Mouse (Mus musculus) brain, embryonic 14.5 days (tissue): ENCODE data around the gene Plk5.

Experiments
- CTCF ChIP-seq: fragments of 200-500 bp; IDR thresholded peaks from 2 replicates; pipeline ENCODE4 v1.5.1; 2012; ENCODE audit warnings: inconsistent platforms, mild to moderate bottlenecking, moderate library complexity, borderline replicate concordance; ENCODE audit not compliant: insufficient read depth, insufficient read length; ENCODE audit errors: extremely low read depth
- POLR2A ChIP-seq: fragments of 200-500 bp; IDR thresholded peaks from 2 replicates; pipeline ENCODE4 v1.6.1; 2012; ENCODE audit warnings: mild to moderate bottlenecking, inconsistent platforms, borderline replicate concordance; ENCODE audit not compliant: poor library complexity, insufficient read depth, insufficient read length, severe bottlenecking; ENCODE audit errors: extremely low read depth

DNA sequence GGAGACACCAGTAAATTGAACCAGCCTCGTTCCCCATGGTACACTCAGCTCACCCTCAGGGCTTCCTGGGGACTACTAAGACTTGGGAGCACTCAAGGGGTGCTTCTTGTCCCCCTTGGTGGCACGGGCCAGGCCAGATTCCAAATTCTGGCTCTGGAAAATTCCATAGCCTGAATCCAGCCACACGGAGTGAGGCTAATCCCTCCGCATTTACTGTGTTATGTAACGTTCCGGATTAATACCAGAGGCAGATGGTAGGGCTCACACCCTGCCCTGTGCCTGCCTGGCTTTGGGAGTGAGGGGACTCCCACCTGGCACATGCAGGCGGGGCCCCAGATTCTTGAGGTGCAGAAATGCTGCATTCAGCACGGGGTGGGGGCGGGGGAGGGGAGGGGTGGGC, 828 bp upstream of the Plk5 start:
- no peak for TF ChIP-seq CTCF
- no peak for TF ChIP-seq POLR2A
